In the genomic region with DNA sequence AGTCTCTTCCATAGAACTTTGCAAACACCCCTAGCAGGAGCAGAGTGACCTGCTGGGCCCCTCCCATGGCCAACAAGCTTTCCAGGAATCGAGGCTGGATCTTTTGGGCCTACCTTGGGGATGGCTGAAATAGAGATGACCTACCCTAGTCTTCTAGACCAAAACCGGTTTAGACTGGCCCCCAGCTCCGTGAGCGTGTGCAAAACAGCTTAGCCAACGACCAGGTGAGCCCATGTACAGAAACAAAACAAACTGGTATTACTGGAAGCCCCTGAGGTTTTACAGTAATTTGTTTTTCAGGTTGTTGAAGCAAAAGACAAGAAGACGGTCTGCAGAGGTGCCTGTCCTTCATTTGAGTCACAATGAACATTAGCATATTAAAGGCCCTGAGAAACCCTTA, we compare ENCODE assay signal across 18 mouse cellular contexts.
"Had no signal": no experiment of that assay in that cellular context is flagged by ENCODE, and none has a peak within 500 bp of the region (broad histone marks: within the 10 kb centered on the region; RNA-seq: fewer than 3 reads in every experiment).

No protein-coding gene starts in this region.

- H3K36me3 ChIP-seq: midbrain, embryonic 13.5 days; midbrain, embryonic 15.5 days; neural tube, embryonic 13.5 days; neural tube, embryonic 15.5 days; stomach, embryonic 15.5 days had no signal

- H3K9me3 ChIP-seq: megakaryocyte, embryonic 14.5 days; midbrain, embryonic 13.5 days; midbrain, embryonic 15.5 days; neural tube, embryonic 13.5 days; neural tube, embryonic 15.5 days; stomach, embryonic 15.5 days had no signal

- ATAC-seq: midbrain, embryonic 13.5 days; midbrain, embryonic 15.5 days had no signal

- DNase-seq: lung, embryonic 14.5 days; lung, postnatal 14 days; lung, postnatal 36 days; retina, postnatal 1 day; right cerebral cortex, adult 18-20 months; right cerebral cortex, postnatal 14 days; thymus, adult 2 months; thymus, postnatal 25 days; thymus, postnatal 4 days had no signal

- H3K27me3 ChIP-seq: midbrain, embryonic 13.5 days; midbrain, embryonic 15.5 days; neural tube, embryonic 13.5 days; stomach, embryonic 15.5 days had no signal

- H3K4me1 ChIP-seq: midbrain, embryonic 13.5 days; midbrain, embryonic 15.5 days; neural tube, embryonic 13.5 days; neural tube, embryonic 15.5 days; stomach, embryonic 15.5 days had no signal

- H3K27ac ChIP-seq: macrophage; midbrain, embryonic 13.5 days; midbrain, embryonic 15.5 days; neural tube, embryonic 13.5 days; neural tube, embryonic 15.5 days; stomach, embryonic 15.5 days; stomach, postnatal 0 days had no signal

- H3K4me2 ChIP-seq: lung, embryonic 14.5 days; midbrain, embryonic 11.5 days; midbrain, embryonic 13.5 days; midbrain, embryonic 15.5 days; neural tube, embryonic 13.5 days; neural tube, embryonic 15.5 days; stomach, embryonic 15.5 days had no signal

- H3K4me3 ChIP-seq: megakaryocyte, embryonic 14.5 days; midbrain, embryonic 13.5 days; midbrain, embryonic 15.5 days; neural tube, embryonic 13.5 days; neural tube, embryonic 15.5 days; stomach, embryonic 15.5 days had no signal

- H3K9ac ChIP-seq: lung, embryonic 14.5 days; midbrain, embryonic 13.5 days; midbrain, embryonic 15.5 days; neural tube, embryonic 13.5 days; neural tube, embryonic 15.5 days; stomach, embryonic 15.5 days had no signal
